Mouse (Mus musculus) CD4-positive, CD25-positive, alpha-beta regulatory T cell, adult 4 months (primary cell): ENCODE measurements around the gene Kdr. TPM values are rescaled to one million over a fixed set of nuclear protein-coding genes. Genes with fewer than 3 reads are reported as not detected.
"Not testable (repeated sequence)": the region's sequence is repeated elsewhere in the genome, so short reads cannot be mapped to it uniquely, and the experiment has no call there.

Experiments
- ATAC-seq: one replicate; pipeline ENCODE4 v1.8.0; 2017
- polyA plus RNA-seq, 2 experiments: library from polyadenylated mRNA; unstranded; fragments of 100-300 nt; shearing (Covaris generic); gene quantifications; one replicate each; pipeline ENCODE4 v1.2.1; 2017

Kdr gene
- polyA plus RNA-seq, 2 experiments from 2014 or later: 0.05 TPM; not detected in 1

DNA sequence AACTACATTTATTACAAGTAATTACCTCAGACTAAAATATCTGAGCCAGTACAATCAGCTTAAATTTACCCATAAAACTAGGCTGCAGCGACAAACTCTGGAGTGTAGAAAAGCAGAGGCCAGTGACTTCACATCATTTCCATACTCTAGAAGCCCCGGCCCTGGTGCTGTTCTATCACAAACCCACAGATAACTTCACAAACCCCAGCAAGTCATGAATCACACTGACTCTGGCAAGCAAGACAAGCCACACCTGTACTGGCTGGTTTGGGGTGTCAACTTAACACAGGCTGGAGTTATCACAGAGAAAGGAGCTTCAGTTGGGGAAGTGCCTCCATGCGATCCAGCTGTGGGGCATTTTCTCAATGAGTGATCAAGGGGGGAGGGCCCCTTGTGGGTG lies 18.4 kb downstream of the Kdr start:
- ATAC-seq: no peak

DNA sequence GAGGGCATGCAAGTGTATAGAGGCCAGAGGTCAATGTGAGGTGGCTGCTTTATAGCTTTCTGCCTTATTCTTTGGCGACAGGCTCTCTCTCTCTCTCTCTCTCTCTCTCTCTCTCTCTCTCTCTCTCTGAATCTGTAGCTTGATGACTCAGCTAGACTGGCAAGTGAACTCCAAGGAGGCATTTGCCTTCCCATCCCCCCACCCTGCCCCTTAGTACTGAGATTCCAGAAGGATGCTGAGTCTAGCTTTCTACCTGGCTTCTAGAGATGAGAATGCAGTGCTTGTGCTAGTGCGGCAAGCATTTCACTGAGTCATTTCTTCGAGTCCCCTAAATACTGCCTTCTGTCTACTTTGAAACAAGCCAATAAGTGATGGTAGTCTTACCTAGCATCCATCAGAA lies 21.7 kb downstream of the Kdr start:
- no peak for ATAC-seq

DNA sequence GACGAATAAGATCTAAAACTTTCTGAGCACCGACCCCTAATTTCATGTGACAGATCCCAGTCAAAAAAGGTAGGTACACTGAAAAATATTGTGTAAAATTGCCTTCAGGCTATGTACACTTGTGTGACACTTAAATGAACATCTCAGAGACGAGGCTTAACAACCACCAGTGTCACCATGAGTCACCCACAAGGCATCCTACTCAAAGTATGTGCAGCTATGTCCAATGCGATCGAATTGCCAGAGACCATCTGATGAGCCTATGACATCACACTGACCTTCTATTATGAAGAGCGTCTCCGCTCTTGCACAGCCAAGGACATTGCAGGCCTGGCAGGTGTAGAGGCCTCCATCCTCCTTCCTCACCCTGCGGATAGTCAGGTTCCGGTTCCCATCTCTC lies 22.4 kb downstream of the Kdr start:
- no peak for ATAC-seq

DNA sequence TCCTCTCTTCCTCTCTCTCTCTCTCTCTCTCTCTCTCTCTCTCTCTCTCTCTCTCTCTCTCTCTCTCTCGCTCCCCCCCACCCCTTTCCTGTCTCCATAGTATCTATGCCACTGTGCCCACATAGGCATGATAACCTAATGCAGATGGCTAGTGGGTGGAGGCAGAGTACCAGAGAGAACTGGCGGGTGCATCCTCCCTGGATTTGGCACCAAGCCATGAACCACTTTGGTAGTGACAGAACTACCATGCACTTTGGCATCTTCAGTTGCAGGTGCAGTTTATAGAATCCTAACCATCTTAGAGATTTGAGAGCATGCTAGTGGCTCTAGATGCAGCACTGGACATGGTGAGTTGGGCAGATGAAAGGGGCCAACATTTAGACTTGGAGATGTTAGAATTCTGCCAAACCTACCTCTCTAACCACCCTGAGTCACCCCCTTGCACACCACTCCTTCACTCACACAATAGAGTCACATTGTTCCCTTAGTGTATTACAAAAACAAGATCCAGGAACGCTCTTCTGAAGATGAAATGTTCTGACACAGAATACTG lies 23.4 kb downstream of the Kdr start:
- no peak for ATAC-seq

DNA sequence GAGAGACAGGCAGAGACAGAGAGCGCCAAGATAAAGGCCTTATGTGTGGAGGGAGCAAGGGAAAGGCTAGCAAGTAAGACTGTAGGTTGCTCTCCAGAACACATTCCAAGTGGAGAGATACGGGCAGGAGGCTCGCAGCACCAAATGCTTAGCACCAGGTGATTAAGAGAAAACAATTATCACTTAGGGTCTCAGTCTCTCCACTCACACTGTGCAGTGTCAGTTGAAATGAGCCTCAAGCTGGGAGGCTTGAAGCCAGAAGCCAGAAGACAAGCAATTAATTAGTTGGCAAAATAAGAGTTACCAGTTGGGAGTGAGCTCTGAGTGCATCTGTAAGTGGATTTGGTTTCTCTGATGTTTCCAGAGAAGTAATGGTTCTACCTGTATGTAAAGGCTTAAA lies 24.0 kb downstream of the Kdr start:
- ATAC-seq: no peak

DNA sequence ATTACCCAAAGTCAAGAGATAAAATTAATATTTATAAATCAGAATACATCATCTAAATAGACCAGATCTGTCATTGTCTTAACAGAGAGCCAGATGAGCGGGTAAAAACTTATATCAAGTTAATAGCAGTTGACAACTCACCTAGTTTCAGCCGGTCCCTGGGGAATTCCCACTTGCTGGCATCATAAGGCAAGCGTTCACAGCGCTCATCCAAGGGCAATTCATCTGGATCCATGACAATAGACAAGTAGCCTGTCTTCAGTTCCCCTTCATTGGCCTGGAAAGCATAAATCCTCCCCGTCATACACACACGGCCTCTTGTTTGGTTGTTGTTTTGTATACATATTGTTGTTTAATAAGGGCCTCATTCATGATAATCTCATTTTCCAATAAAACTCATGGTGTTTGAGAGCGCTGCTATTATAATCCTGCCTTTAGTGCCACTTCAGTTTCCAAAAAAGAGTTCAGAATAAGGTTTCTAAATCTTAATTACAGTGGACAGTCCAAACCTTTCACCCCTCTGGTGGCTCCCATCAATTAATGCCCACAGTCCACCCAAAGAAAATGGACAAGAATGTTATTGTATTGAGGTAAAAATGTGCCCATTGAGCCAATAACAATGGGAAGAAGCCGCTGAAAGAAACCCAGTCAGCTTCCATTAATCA lies 26.0 kb downstream of the Kdr start:
- no peak for ATAC-seq

DNA sequence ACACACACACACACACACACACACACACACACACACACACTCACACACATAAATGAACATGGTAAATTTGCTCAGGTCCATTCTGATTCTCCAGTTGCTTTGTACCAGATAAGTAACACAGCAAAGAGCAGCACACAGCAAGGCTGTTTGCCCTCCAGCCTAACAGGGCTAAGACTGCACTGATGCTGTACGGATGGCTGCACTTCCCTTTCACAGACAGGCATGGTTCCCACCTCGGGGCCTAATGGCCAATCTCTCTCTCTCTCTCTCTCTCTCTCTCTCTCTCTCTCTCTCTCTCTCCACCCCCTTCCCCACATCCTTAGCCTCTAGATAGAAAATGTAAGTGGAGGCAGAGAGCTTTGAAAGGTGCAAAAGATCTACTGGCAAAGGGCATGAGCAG lies 27.4 kb downstream of the Kdr start:
- ATAC-seq: no peak

DNA sequence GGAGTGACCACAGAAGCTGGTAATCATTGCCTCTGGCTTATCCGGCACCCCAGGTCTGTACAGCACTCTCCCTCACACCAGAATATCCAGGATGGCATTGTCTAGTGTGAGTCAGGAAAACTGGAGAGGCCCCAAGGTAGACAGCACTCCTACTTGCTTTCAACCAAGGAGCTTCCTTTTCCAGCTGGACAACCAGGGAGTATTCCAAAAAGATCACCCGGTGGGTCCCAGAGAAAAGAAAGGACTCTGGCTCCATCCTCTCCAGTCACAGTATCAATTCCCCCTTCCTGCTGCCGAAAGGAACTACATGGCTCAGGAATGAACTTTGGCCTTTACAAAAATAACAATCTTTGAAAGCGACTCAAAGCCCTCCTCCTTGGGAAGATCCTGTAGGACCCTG lies 32.9 kb downstream of the Kdr start:
- no peak for ATAC-seq

DNA sequence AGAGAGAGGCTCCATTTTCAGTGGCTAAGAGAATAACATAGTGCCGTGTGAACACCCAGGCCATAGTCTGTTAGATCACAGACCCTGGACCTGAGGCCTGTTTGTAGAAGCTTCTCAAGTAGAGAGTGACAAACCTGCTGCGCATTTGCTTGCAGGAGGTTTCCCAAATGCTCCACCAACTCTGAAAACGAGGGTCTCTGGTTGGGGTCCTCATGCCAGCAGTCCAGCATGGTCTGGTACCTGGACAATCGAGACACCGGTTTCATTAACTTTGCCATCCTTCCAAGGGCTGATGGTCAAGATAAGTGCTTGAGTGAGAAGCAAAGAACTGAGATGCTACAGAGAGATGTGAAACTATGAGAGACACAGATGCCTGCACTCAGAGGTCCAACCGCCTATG lies 35.0 kb downstream of the Kdr start:
- no peak for ATAC-seq

DNA sequence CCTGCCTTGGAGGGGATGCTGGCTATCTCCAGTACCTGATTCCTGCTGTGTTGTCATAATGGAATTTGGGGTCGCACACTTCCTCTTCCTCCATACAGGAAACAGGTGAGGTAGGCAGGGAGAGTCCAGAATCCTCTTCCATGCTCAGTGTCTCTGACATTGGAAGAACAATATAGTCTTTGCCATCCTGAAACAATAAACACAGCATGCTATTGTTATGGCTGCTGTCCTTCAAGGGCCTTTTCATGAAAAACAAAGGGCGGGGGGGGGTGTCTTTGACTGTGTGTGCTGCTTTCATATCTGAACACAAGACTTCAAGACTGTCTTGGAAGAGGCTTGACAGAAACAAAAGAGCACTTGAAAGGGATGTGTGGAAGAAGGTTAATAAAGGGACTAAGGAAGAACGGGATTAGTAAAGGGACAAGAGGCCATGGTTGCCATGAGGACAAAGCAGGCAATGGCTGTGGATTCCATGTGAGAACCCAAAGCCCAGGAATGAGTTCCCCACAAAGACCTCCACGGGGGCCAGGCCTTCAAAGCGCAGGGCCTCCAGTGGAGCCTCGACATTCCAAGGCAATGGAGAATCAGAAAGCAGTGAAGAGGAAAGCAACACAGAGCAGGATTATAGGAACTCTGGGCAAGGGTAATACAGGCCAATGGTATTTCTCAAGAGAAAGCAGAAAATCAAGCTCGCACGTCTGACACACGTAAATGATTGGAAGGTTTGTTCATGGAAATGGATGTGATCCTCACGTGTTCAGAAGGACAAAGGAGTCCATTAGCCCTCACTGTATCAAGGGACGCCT lies 36.3 kb downstream of the Kdr start:
- ATAC-seq: no peak

DNA sequence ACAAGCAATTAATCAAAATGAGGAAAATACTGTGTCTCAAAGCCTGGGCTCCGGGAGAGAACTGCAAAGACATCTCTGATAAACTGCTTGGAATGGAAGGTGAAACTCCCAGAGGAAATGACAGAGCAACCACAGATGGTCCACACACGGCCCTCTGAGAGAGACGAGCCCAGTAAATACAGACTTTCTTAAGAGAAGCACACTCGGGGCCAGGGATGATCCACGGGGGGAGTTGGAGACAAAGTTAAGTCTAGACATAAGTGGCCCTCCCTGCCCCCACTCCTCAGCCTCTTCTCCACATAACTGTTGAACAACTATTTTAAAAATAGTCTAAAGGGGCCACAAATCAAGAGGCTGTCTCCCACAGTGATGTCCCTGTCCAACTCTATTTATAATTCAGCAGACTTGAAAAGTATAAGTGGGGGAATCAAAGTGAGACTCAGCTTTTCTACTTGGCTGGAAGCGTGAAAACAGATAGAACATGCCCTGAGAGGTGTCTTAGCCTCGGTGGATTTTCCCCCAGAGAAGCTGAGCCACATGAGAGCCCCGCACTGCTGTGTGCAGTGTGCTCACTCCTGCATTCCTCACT lies 39.0 kb downstream of the Kdr start:
- no peak for ATAC-seq

DNA sequence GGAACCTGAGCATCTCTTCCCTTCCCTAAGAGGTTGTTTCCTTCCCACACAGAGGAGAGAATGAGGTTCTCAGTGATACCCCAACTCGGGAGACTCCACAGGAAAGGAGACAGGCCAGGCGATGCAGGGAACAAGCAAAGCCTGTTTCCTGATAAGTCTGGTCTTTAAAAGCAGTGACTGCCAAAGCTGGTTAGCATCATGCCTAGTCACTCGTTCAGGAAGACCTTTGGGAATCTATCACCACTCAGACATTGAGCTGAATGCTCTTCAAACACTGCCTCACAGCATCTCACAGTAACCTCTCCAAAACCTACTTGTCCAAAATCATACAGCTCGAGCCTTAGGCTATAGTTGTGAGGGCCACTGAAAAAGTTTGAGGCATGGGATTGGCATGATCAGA lies 40.2 kb downstream of the Kdr start:
- no peak for ATAC-seq

DNA sequence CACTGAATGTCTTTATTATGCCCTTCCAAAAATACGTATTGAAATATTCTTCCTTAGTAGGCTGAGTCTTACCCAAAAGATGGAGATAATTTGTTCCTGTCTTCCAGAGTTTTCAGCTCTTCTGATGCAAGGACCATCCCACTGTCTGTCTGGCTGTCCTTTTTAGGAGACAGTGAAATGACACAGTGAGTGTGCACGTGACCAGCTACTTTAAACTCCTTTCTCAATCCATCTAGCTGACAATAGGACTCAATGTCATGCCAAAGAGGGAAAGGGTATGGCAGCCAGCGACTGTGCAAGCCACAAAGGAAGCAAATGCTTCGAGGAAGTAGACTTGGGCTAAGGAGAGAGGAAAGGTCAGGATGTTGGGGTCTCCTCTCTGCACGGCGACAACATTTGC lies 42.0 kb downstream of the Kdr start:
- ATAC-seq: no peak

DNA sequence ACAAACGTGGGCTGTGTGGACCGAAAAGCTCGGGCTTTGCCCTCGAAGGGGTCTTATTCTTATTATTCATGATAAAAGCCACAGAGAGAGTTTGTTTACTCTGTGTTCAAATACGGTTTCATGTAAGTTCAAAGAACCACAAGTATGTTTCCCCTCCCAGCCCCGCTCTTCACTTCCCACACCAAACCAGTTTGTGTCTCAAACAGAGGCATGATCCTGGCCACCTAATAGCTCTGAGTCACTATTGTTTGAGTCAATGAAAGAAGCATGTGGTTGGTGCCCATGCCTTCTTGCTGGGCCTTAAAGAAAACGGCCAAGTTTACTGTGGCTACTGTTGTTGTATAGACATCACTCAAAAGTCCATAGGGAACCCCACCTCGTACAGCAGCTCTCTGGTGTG lies 43.0 kb downstream of the Kdr start:
- ATAC-seq: no peak

DNA sequence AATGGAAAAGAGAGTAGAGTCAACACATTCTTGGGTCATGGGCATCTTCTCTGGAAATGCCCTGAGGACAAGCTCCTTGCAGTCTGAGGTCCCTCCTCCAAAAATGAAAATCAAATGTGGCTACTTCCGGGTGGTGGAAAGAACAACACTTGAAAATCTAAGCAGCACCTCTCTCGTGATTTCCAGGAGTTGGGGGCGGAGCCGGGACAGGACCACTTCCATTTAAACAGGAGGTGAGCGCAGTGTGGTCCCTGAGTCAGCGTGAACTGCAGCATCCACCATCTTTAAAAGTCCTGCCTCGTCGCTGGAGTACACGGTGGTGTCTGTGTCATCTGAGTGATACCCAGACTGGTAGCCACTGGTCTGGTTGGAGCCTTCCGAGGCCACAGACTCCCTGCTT lies 44.1 kb downstream of the Kdr start:
- ATAC-seq: no peak

DNA sequence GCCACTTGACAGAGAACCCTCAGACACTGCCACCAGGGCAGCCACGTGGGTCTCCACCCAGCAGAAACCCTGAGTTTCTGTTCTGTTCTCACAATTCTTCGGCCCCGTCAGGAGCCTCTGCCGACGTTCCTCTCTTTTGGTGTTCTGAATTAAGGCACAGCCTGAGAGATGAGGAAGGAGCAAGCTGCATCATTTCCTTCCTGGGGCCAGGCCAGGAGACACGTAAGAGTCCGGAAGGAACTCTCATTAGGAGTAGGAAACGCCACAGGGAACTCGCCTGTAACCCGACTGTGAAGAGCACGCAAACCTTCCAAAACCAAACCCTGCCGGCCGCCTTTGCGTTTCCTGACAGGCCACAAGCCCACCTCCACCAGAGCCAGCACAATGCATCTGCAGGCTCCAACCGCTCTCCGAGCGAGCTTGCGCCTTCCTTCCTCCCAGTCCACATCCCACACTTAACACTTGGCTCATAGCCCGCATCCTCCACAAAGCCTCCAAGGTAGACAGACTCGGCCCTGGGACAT lies 44.7 kb downstream of the Kdr start:
- no peak for ATAC-seq

DNA sequence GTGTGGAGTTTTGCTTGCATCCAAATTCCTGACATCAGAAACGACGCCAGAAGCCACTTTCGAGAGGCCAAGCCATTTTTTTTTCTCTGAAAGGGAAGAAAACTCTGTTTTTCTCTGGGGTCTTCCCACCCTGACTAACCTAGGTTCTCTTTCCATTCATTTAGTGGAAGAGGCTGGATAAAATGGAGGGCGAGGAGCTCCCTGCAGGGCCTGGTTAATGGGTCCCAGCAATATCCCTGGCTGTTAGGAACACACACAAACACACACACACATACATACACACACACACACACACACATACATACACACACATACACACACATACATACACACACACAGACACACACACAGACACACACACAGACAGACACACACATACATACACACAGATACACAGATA lies 46.8 kb downstream of the Kdr start:
- ATAC-seq: not testable (repeated sequence)

DNA sequence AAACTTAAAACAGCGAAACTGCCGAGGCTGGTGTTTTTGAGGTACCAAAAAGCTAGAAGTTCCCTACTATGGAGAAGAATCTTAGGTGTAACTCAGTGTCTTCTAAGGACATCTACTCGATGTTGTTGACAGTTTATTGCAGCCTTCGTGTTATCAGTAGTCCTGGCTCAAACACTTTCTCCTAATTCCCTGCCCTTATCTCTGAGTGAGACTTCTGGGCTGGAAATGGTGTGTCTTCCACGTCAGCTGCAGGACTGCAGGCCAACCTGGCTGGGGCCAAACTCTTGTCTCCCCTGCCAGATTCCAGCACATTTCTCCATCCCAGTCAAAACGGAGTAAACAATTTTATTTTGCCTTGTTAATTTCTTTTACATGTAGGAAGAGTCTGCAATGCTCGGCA lies 48.3 kb downstream of the Kdr start:
- no peak for ATAC-seq

DNA sequence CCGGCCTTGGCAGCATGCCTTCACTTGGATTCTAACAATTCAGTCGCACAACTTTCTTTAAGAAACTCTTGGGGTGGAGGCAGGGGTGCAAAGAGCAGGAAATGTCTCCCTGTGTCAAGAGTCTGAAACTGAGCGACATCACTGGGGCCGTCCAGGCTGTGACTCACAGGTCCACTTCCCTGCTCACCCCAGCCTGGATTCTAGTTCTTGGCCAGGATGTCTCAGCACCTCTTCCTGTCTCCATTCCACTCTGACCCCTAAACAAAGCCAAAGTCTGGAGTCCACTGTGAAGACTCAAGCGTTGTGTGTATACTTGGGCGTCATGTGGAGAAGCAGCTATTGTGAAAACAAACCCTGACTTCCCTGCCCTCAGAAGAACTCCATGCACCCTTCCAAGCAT lies 55.6 kb downstream of the Kdr start:
- ATAC-seq: no peak

DNA sequence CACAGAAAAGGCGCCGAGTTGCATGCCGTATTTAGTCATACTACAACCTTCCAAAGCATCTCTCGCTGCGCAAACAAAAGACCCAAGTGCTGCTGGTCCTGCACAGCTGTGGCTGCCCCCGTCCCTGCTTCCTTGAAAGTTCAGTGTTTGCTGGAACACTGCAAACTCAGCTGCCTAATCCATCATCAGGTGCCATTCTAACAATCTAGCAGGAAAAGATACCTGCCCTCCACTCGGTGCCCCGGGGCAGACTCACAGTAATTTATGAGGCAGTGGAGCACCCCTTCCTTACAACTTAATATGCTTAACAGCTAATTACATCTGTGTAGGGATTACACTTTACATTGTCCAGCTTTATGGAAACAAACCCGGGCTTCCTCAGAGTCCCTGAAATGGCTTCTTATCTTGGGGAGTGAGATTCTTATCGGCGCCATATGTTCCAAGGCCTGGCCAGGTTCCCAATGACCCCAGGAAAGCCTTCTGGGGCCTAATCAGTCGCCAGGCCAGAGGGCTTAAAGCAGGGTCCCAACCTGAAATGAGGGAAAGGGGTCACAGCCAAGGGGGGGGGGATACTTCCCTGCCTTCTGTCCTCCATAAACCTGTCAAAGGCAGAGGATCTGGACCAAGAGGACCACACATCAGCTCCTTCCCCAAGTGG lies 56.4 kb downstream of the Kdr start:
- no peak for ATAC-seq

DNA sequence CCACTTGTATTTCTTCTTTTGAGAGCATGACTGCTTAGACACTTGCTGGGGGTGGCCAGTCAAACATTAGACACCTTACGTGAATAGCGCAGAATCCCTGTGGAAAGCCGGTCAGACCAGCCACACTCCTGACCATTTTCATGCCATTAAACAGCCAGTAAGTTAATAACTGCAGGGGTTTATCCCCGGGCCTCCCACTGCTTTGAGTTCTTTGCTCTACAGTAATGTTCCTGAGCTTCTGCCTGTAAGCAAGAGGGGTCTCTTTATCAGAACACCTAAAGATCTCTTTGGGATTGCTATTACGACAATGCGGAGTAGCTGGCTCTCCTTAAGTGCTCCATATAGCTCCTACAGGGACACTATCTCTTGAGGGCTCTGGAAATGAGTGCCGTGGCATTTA lies 58.7 kb downstream of the Kdr start:
- no peak for ATAC-seq

DNA sequence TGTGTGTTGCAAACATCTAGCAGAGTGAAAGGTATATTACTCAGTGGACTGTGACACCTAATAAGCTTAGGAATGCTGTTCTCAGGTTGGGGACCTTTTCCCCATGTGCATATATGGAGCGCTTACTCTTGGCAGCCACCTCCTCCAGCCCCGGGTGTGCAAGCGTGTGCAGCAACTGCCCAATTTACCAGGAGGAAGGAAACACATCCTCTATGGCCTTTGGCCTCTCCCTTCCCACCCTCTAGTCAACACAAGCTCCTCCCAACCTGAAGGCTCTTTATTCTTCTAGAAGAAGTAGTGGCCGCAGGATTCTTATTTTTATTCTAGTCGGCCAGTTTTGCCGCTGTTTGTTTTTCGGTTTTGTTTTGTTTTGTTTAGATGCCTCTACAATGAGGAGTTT lies 60.1 kb downstream of the Kdr start:
- no peak for ATAC-seq

DNA sequence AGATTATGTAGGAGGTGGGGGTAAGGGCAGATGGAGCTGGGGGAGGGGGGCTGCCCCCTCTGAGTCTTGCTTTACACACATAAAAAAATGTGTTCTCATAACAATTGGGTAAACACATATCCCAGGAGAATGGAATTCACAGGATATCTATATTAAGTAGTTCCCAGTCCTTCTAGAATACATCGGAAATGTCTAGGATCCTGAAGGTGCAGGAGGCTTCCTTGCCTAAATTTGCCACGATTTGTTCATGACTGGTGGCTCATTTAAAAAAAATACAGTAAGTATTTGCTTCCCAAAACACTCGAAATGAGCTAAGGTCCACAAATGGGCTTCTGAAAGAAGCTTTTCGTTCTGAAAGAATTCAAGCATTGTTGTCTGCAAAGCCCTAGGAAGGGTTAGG lies 61.0 kb downstream of the Kdr start:
- ATAC-seq: no peak
